Mouse (Mus musculus): ENCODE data around the gene Bzw1. TPM values are rescaled to one million over a fixed set of nuclear protein-coding genes. Genes with fewer than 3 reads are reported as not detected.

Bzw1 gene
- polyA plus RNA-seq (2014; fragmentation: Illumina TruSeq; extraction: RNeasy Lipid Tissue Mini Kit (QIAGEN cat#74804); ENCODE audit: low read depth, low replicate concordance), result 190 TPM

GRCm38 (mm10) chr1:58392652-58393283 is at the start of gene Bzw1:
Gene Bzw1, plus strand, starts transcription at chr1:58392898.

GRCm38 (mm10) chr1:58423371-58424248 is 30.9 kb downstream of the Bzw1 start, which contains the start of gene Clk1:
Gene Clk1, minus strand, starts transcription at chr1:58424066.

GRCm38 (mm10) chr1:58445143-58445722 is 52.5 kb downstream of the Bzw1 start, which contains the start of the genes Nif3l1 and Ppil3:
Gene Nif3l1, plus strand, starts transcription at chr1:58445151.
Gene Ppil3, minus strand, starts transcription at chr1:58445486.

Other genes starting within 250 kb of the Bzw1 start
- gene Aox4, start 182.5 kb upstream of the Bzw1 start, polyA plus RNA-seq (2014; fragmentation: Illumina TruSeq; extraction: RNeasy Lipid Tissue Mini Kit (QIAGEN cat#74804); ENCODE audit: low read depth, low replicate concordance), result not detected
- 0.08 TPM for gene Aox2, start 114.6 kb upstream of the Bzw1 start, polyA plus RNA-seq (2014; fragmentation: Illumina TruSeq; extraction: RNeasy Lipid Tissue Mini Kit (QIAGEN cat#74804); ENCODE audit: low read depth, low replicate concordance)
- 253 TPM for gene Clk1, start 31.2 kb downstream of the Bzw1 start, polyA plus RNA-seq (2014; fragmentation: Illumina TruSeq; extraction: RNeasy Lipid Tissue Mini Kit (QIAGEN cat#74804); ENCODE audit: low read depth, low replicate concordance)
- 16.2 TPM for gene Nif3l1, start 52.3 kb downstream of the Bzw1 start, polyA plus RNA-seq (2014; fragmentation: Illumina TruSeq; extraction: RNeasy Lipid Tissue Mini Kit (QIAGEN cat#74804); ENCODE audit: low read depth, low replicate concordance)
- gene Ppil3, start 52.6 kb downstream of the Bzw1 start, polyA plus RNA-seq (2014; fragmentation: Illumina TruSeq; extraction: RNeasy Lipid Tissue Mini Kit (QIAGEN cat#74804); ENCODE audit: low read depth, low replicate concordance), result 54.1 TPM
- 9.9 TPM for gene Orc2, start 112.2 kb downstream of the Bzw1 start, polyA plus RNA-seq (2014; fragmentation: Illumina TruSeq; extraction: RNeasy Lipid Tissue Mini Kit (QIAGEN cat#74804); ENCODE audit: low read depth, low replicate concordance)
- gene Fam126b, start 193.4 kb downstream of the Bzw1 start, polyA plus RNA-seq (2014; fragmentation: Illumina TruSeq; extraction: RNeasy Lipid Tissue Mini Kit (QIAGEN cat#74804); ENCODE audit: low read depth, low replicate concordance), result 20.7 TPM
- gene Ndufb3, start 193.5 kb downstream of the Bzw1 start, polyA plus RNA-seq (2014; fragmentation: Illumina TruSeq; extraction: RNeasy Lipid Tissue Mini Kit (QIAGEN cat#74804); ENCODE audit: low read depth, low replicate concordance), result 78.9 TPM